Mouse (Mus musculus) stomach, postnatal 0 days (tissue): ENCODE data around the gene S1pr2. TPM values are rescaled to one million over a fixed set of nuclear protein-coding genes. Genes with fewer than 3 reads are reported as not detected.
"Not testable (repeated sequence)": the region's sequence is repeated elsewhere in the genome, so short reads cannot be mapped to it uniquely, and the experiment has no call there.

Experiments used
- ATAC-seq: fragments of 200-750 bp; cut with Nextera tagmentation; 2 replicates; pipeline ENCODE4 v1.8.0; 2017; ENCODE audit not compliant: low FRiP score, low TSS enrichment
- DNase-seq: peaks from one replicate; pipeline ENCODE4 v3.0.0-alpha.2; 2016; ENCODE audit warnings: low spot score
- H3K27ac ChIP-seq: fragments of 300-500 bp; sonication (generic); replicated peaks from 2 replicates; pipeline ENCODE4 v1.5.1; 2014; ENCODE audit warnings: mild to moderate bottlenecking, control low read depth
- H3K27me3 ChIP-seq: fragments of 300-500 bp; sonication (generic); 2 replicates; pipeline ENCODE4 v1.6.1; 2014; ENCODE audit warnings: low read length; ENCODE audit not compliant: control insufficient read depth, insufficient read depth
- H3K36me3 ChIP-seq: fragments of 300-500 bp; sonication (generic); 2 replicates; pipeline ENCODE4 v1.6.1; 2014; ENCODE audit warnings: low read length, mixed read lengths; ENCODE audit not compliant: control insufficient read depth, insufficient read depth
- H3K4me1 ChIP-seq: fragments of 300-500 bp; sonication (generic); replicated peaks from 2 replicates; pipeline ENCODE4 v1.6.1; 2014; ENCODE audit warnings: antibody characterized with exemption; ENCODE audit not compliant: control insufficient read depth, insufficient read depth
- H3K4me2 ChIP-seq: fragments of 300-500 bp; sonication (generic); replicated peaks from 2 replicates; pipeline ENCODE4 v1.6.1; 2014; ENCODE audit warnings: low read depth, mild to moderate bottlenecking, control low read depth, moderate library complexity
- H3K4me3 ChIP-seq: fragments of 300-500 bp; sonication (generic); 2 replicates; pipeline ENCODE4 v1.5.1; 2014; ENCODE audit warnings: low read depth, low read length, control low read depth
- H3K9ac ChIP-seq: fragments of 300-500 bp; sonication (generic); 2 replicates; pipeline ENCODE4 v1.6.1; 2014; ENCODE audit warnings: mild to moderate bottlenecking, low read length, control low read depth, mixed read lengths
- H3K9me3 ChIP-seq: fragments of 300-500 bp; sonication (generic); 2 replicates; pipeline ENCODE4 v1.6.1; 2016; ENCODE audit warnings: low read length; ENCODE audit not compliant: control insufficient read depth
- CTCF ChIP-seq: IDR thresholded peaks from 2 replicates; pipeline ENCODE4 v1.5.1; 2016; ENCODE audit warnings: antibody characterized with exemption, low read depth, mild to moderate bottlenecking, moderate library complexity
- EP300 ChIP-seq: optimal IDR thresholded peaks from 2 replicates; pipeline ENCODE3; 2016; ENCODE audit warnings: antibody characterized with exemption
- WGBS: fragments of 180-500 bp; shearing (Covaris S2); extraction: QIAGEN DNeasy Blood & Tissue Kit; methylation state at CpG from one replicate; pipeline ENCODE4 v1.1.7; 2014; 5-methylcytosine and 5-hydroxymethylcytosine counted together
- polyA plus RNA-seq: library from polyadenylated mRNA; unstranded; fragments of >200 nt; fragmentation: Nextera tagmentation; extraction: Ambion mirVana; gene quantifications from 2 replicates; pipeline ENCODE4 v1.2.1, GENCODE M21; 2015

The S1pr2 gene
- polyA plus RNA-seq, 1 experiment from 2014 or later: 19.4 TPM

DNA sequence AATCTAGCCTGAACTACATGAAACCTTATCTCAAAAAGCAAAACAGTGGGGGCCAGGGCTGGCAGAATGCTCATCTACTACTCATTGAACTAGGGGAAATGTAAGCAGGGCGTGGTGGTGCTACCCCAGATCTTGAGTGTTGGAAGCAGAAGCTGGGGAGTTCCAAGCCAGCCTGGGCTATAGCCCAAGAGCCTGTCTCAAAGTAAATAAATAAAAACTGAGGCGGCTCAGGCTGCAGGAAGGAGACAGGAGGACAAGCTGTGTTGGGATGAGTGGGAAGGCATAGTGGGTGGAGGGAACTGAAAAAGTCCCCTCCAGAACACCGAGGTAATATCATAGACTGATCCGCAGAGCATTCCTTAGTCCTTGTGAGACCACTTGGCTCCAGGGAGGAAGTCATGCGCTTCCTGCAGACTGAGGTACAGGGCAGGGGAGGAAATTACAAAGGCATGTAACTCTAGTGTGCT, 35.3 kb upstream of the S1pr2 start:
- H3K4me3 ChIP-seq: no peak overlapping the region
- WGBS: 34% methylated on average over 5 of the region's 5 CpGs
- no peaks in the 10 kb centered on the region for H3K9me3 ChIP-seq
- H3K36me3 ChIP-seq: peaks cover 10% of the 10 kb centered on the region
- DNase-seq (no peak), ATAC-seq (no peak)
- no peak overlapping the region for H3K9ac ChIP-seq
- no peaks in the 10 kb centered on the region for H3K27me3 ChIP-seq
- peak overlapping the region; percentile 56 for H3K27ac ChIP-seq
- H3K4me1 ChIP-seq: no peaks in the 10 kb centered on the region
- TF ChIP-seq EP300: no peak
- no peak for TF ChIP-seq CTCF
- H3K4me2 ChIP-seq: no peak overlapping the region

DNA sequence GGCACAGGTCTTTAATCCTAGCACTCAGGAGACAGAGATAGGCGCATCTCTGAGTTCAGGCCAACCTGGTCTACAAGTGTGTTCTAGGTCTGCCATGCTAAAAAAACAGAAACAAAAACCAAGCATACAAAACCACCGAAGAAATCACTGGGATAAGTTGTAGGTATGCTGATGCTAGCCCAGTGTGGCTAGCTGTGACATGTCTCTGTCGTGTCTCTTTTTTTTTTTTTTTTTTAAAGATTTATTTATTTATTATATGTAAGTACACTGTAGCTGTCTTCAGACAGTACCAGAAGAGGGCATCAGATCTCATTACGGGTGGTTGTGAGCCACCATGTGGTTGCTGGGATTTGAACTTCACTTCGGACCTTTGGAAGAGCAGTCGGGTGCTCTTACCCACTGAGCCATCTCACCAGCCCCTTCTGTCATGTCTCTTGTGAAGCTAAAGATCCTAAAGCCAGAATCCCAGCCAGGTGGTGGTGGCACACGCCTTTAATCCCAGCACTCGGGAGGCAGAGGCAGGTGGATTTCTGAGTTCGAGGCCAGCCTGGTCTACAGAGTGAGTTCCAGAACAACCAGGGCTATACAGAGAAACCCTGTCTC, 34.5 kb upstream of the S1pr2 start:
- 67% methylated on average over 9 of the region's 9 CpGs for WGBS
- 0 out of 2 replicates have a peak, but pooled peaks have one; percentile 19 for TF ChIP-seq CTCF

DNA sequence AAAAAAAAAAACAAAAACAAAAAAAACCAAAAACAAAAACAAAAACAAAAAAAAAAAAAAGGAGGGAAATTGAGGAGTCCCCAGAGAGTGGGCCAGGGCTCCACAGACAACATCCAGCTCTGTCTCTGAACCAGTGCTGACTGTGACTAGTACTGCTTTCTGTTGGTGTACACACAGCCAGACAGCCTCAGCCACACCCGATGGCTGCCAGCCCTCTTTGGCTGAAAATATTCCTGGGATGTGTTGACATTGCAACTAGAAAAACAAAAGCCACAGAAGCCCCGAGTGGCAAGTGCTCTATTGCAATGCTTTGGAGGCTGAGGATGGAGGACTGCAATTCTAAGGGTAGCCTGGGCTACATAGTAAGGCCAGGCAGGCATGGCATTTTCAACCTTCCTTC, 33.8 kb upstream of the S1pr2 start:
- Histone ChIP-seq H3K27me3 (no peaks in the 10 kb centered on the region), H3K4me1 (no peaks in the 10 kb centered on the region), H3K4me3 (no peak overlapping the region), H3K36me3 (peaks cover 13% of the 10 kb centered on the region), H3K9ac (no peak overlapping the region), H3K4me2 (no peak overlapping the region), H3K27ac (no peak overlapping the region), H3K9me3 (no peaks in the 10 kb centered on the region)
- WGBS: 31% methylated on average over 2 of the region's 2 CpGs
- TF ChIP-seq CTCF (no peak), EP300 (no peak)
- ATAC-seq (no peak), DNase-seq (no peak)

More for the DNA sequence above, 34.5 kb upstream of the S1pr2 start:
- not testable (repeated sequence) for H3K4me1 ChIP-seq, H3K4me2 ChIP-seq, DNase-seq, H3K9me3 ChIP-seq, H3K27ac ChIP-seq, H3K27me3 ChIP-seq, ATAC-seq, H3K4me3 ChIP-seq, H3K9ac ChIP-seq
- H3K36me3 ChIP-seq: peaks cover 13% of the 10 kb centered on the region

DNA sequence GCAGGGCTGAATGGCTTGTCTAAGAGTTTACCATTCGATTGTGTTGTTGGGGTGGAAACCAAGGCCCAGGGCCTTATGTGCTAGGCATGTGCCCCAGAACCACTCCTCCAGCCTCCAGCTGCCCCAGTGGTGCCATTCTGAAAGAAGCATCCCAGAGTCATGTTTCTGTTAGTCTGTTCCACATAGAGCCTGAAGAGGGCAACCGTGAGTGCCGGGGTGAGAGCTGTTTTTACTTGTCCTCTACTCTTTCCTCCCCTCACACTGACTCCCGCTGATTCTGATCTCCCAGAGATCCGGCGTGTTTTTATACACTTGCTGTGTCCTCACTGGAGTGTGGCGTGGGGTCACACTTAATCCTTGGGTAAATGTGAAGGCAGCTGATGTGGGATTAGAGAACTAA, 31.4 kb upstream of the S1pr2 start:
- no peak for ATAC-seq
- peaks cover 13% of the 10 kb centered on the region for H3K36me3 ChIP-seq
- H3K9me3 ChIP-seq: no peaks in the 10 kb centered on the region
- no peak overlapping the region for H3K4me3 ChIP-seq
- 72% methylated on average over 7 of the region's 7 CpGs for WGBS
- no peak overlapping the region for H3K9ac ChIP-seq
- no peak overlapping the region for H3K27ac ChIP-seq
- H3K4me2 ChIP-seq: no peak overlapping the region
- DNase-seq: no peak
- TF ChIP-seq CTCF: peak; percentile 51
- TF ChIP-seq EP300: no peak
- no peaks in the 10 kb centered on the region for H3K4me1 ChIP-seq
- H3K27me3 ChIP-seq: no peaks in the 10 kb centered on the region

DNA sequence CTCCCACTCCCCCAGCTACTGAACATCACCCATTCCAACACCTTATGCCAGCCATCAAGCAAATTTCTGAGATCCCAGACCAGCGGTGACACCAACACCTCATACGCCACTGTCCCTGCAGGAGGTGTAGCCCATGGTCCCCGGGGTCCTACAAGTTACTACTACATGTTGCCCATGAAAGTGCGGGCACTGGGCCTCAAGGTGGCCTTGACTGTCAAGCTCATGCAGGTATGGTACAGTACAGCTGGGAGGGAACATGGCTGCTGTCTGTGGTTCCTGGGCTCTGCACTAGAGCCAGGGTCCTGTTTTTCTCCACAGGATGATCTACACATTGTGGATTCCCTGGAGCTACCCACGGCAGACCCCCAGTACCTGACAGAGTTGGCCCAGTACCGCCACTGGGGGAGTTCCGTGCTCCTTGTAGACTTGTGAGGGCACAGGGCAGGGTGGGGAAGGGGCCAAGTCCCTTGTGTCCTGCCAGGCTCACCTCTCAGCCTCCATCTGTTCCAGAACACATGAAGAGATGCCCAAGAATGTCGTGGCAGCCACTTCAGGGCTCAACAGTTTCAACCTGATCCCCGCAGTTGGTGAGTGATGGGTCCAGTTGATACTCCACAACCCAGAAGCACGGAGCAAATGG, 30.9 kb upstream of the S1pr2 start:
- no peaks in the 10 kb centered on the region for H3K9me3 ChIP-seq
- TF ChIP-seq CTCF: no peak
- TF ChIP-seq EP300: no peak
- no peak overlapping the region for H3K4me2 ChIP-seq
- H3K36me3 ChIP-seq: peaks cover 13% of the 10 kb centered on the region
- DNase-seq (no peak), ATAC-seq (no peak)
- no peak overlapping the region for H3K4me3 ChIP-seq
- H3K9ac ChIP-seq: no peak overlapping the region
- no peaks in the 10 kb centered on the region for H3K4me1 ChIP-seq
- 96% methylated on average over 10 of the region's 10 CpGs for WGBS
- H3K27ac ChIP-seq: no peak overlapping the region
- H3K27me3 ChIP-seq: no peaks in the 10 kb centered on the region
